Mouse (Mus musculus): Measurements from ENCODE around the gene Sc5d. TPM values are rescaled to one million over a fixed set of nuclear protein-coding genes. Genes with fewer than 3 reads are reported as not detected.

The Sc5d gene
- polyA plus RNA-seq (2015; fragmentation: Nextera tagmentation; extraction: Ambion mirVana) = 76.8 and 79.8 TPM in 2 replicates

- Histone ChIP-seq H3K36me3 (ENCODE audit: control insufficient read depth, insufficient read depth) (no peaks in the 10 kb centered on the region), H3K27ac (ENCODE audit: low read length) (peak within 1 kb of the TSS; percentile 92), H3K9ac (replicated peaks; ENCODE audit: low read depth, low read length) (peak within 1 kb of the TSS; percentile 89), H3K9me3 (ENCODE audit: control insufficient read depth, low read length) (no peaks in the 10 kb centered on the region), H3K27me3 (replicated peaks; ENCODE audit: control insufficient read depth, insufficient read depth, low read length) (no peaks in the 10 kb centered on the region), H3K4me3 (replicated peaks; ENCODE audit: low read length) (peak within 1 kb of the TSS; percentile 63), H3K4me1 (replicated peaks; ENCODE audit: control insufficient read depth, insufficient read depth, low read length) (peaks cover 27% of the 10 kb centered on the region), H3K4me2 (ENCODE audit: low read length) (peak within 1 kb of the TSS; percentile 50)
- ATAC-seq = peak; percentile 99
- WGBS = under 1% methylated on average over 48 of the region's 49 CpGs
These were observed at the start of gene Sc5d for GRCm38 (mm10) chr9:42264145-42264544. Gene Sc5d, minus strand, starts transcription at chr9:42264256.

DNA sequence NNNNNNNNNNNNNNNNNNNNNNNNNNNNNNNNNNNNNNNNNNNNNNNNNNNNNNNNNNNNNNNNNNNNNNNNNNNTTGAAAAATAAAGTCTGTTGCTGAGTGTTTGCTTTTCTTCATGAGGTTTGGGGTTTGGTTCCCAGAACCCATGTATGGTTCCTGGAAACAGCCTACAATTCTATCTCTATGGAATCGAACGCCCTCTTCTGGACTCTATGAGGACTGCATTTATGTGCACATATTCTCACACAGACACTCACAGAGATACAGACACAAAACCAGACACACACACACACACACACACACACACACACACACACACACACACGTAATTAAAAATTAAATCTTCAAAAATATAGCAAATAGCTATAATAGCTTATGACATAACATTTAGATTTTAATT lies 47.3 kb upstream of the Sc5d start:
- Histone ChIP-seq H3K9me3 (ENCODE audit: control insufficient read depth, low read length) (no peaks in the 10 kb centered on the region), H3K27me3 (replicated peaks; ENCODE audit: control insufficient read depth, insufficient read depth, low read length) (no peaks in the 10 kb centered on the region), H3K9ac (replicated peaks; ENCODE audit: low read depth, low read length) (no peak overlapping the region), H3K4me2 (ENCODE audit: low read length) (no peak overlapping the region), H3K4me3 (replicated peaks; ENCODE audit: low read length) (no peak overlapping the region), H3K27ac (ENCODE audit: low read length) (no peak overlapping the region), H3K36me3 (ENCODE audit: control insufficient read depth, insufficient read depth) (no peaks in the 10 kb centered on the region), H3K4me1 (replicated peaks; ENCODE audit: control insufficient read depth, insufficient read depth, low read length) (0 out of 2 replicates have a peak, but pooled peaks cover 2% of the 10 kb centered on the region)
- 91% methylated on average over 3 of the region's 3 CpGs for WGBS
- ATAC-seq = no peak

GRCm38 (mm10) chr9:42303894-42304293 lies 39.8 kb upstream of the Sc5d start:
- no peak for ATAC-seq
- Histone ChIP-seq H3K9me3 (ENCODE audit: control insufficient read depth, low read length) (no peaks in the 10 kb centered on the region), H3K4me1 (replicated peaks; ENCODE audit: control insufficient read depth, insufficient read depth, low read length) (0 out of 2 replicates have a peak, but pooled peaks cover 2% of the 10 kb centered on the region), H3K27ac (ENCODE audit: low read length) (no peak overlapping the region), H3K4me2 (ENCODE audit: low read length) (no peak overlapping the region), H3K9ac (replicated peaks; ENCODE audit: low read depth, low read length) (no peak overlapping the region), H3K36me3 (ENCODE audit: control insufficient read depth, insufficient read depth) (no peaks in the 10 kb centered on the region), H3K4me3 (replicated peaks; ENCODE audit: low read length) (no peak overlapping the region), H3K27me3 (replicated peaks; ENCODE audit: control insufficient read depth, insufficient read depth, low read length) (no peaks in the 10 kb centered on the region)
- WGBS = 92% methylated on average over 4 of the region's 4 CpGs

GRCm38 (mm10) chr9:42301082-42301633 lies 37.1 kb upstream of the Sc5d start:
- Histone ChIP-seq H3K9ac (replicated peaks; ENCODE audit: low read depth, low read length) (no peak overlapping the region), H3K4me2 (ENCODE audit: low read length) (no peak overlapping the region), H3K4me1 (replicated peaks; ENCODE audit: control insufficient read depth, insufficient read depth, low read length) (no peaks in the 10 kb centered on the region), H3K4me3 (replicated peaks; ENCODE audit: low read length) (no peak overlapping the region), H3K27ac (ENCODE audit: low read length) (no peak overlapping the region), H3K9me3 (ENCODE audit: control insufficient read depth, low read length) (no peaks in the 10 kb centered on the region), H3K27me3 (replicated peaks; ENCODE audit: control insufficient read depth, insufficient read depth, low read length) (no peaks in the 10 kb centered on the region), H3K36me3 (ENCODE audit: control insufficient read depth, insufficient read depth) (no peaks in the 10 kb centered on the region)
- whole genome bisulfite sequencing = 86% methylated on average over 6 of the region's 6 CpGs
- ATAC-seq = no peak

- ATAC-seq = no peak
- Histone ChIP-seq H3K9ac (replicated peaks; ENCODE audit: low read depth, low read length) (no peak overlapping the region), H3K27me3 (replicated peaks; ENCODE audit: control insufficient read depth, insufficient read depth, low read length) (no peaks in the 10 kb centered on the region), H3K9me3 (ENCODE audit: control insufficient read depth, low read length) (no peaks in the 10 kb centered on the region), H3K4me2 (ENCODE audit: low read length) (no peak overlapping the region), H3K36me3 (ENCODE audit: control insufficient read depth, insufficient read depth) (no peaks in the 10 kb centered on the region), H3K4me3 (replicated peaks; ENCODE audit: low read length) (no peak overlapping the region), H3K4me1 (replicated peaks; ENCODE audit: control insufficient read depth, insufficient read depth, low read length) (0 out of 2 replicates have a peak, but pooled peaks cover 3% of the 10 kb centered on the region), H3K27ac (ENCODE audit: low read length) (no peak overlapping the region)
- WGBS = 96% methylated on average over 10 of the region's 10 CpGs
These were observed 32.4 kb upstream of the Sc5d start for GRCm38 (mm10) chr9:42296297-42296922.

GRCm38 (mm10) chr9:42294131-42294530 lies 30.1 kb upstream of the Sc5d start:
- WGBS = 82% methylated on average over 2 of the region's 2 CpGs
- ATAC-seq = no peak
- no peak overlapping the region for H3K27ac ChIP-seq (ENCODE audit: low read length)
- no peaks in the 10 kb centered on the region for H3K27me3 ChIP-seq (replicated peaks; ENCODE audit: control insufficient read depth, insufficient read depth, low read length)
- no peaks in the 10 kb centered on the region for H3K36me3 ChIP-seq (ENCODE audit: control insufficient read depth, insufficient read depth)
- no peak overlapping the region for H3K4me2 ChIP-seq (ENCODE audit: low read length)
- H3K4me3 ChIP-seq (replicated peaks; ENCODE audit: low read length) = no peak overlapping the region
- no peaks in the 10 kb centered on the region for H3K9me3 ChIP-seq (ENCODE audit: control insufficient read depth, low read length)
- no peak overlapping the region for H3K9ac ChIP-seq (replicated peaks; ENCODE audit: low read depth, low read length)
- H3K4me1 ChIP-seq (replicated peaks; ENCODE audit: control insufficient read depth, insufficient read depth, low read length) = 0 out of 2 replicates have a peak, but pooled peaks cover 3% of the 10 kb centered on the region

DNA sequence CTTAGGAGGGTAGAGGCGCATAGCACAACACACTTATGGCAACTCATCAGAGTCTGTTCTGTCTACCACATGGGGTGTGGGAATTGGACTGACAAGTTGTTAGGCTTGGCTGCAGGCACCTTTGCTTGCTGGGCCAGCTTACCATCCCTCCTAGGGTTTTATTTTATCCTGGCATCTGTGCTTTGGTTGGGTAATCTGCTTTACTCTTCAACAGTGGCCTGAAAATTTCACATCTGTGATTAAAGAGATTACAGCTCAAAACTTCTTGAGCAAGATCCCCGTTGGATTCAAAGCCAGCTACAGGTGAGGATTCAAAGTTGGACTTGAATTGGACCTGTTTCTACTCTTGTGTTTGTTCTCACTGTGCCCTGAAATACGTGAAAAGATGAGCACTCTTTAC lies 29.5 kb upstream of the Sc5d start:
- 69% methylated on average over 3 of the region's 3 CpGs for WGBS
- Histone ChIP-seq H3K4me2 (ENCODE audit: low read length) (no peak overlapping the region), H3K27ac (ENCODE audit: low read length) (no peak overlapping the region), H3K9me3 (ENCODE audit: control insufficient read depth, low read length) (no peaks in the 10 kb centered on the region), H3K9ac (replicated peaks; ENCODE audit: low read depth, low read length) (no peak overlapping the region), H3K36me3 (ENCODE audit: control insufficient read depth, insufficient read depth) (no peaks in the 10 kb centered on the region), H3K4me3 (replicated peaks; ENCODE audit: low read length) (no peak overlapping the region), H3K27me3 (replicated peaks; ENCODE audit: control insufficient read depth, insufficient read depth, low read length) (no peaks in the 10 kb centered on the region), H3K4me1 (replicated peaks; ENCODE audit: control insufficient read depth, insufficient read depth, low read length) (0 out of 2 replicates have a peak, but pooled peaks cover 3% of the 10 kb centered on the region)
- ATAC-seq = no peak

DNA sequence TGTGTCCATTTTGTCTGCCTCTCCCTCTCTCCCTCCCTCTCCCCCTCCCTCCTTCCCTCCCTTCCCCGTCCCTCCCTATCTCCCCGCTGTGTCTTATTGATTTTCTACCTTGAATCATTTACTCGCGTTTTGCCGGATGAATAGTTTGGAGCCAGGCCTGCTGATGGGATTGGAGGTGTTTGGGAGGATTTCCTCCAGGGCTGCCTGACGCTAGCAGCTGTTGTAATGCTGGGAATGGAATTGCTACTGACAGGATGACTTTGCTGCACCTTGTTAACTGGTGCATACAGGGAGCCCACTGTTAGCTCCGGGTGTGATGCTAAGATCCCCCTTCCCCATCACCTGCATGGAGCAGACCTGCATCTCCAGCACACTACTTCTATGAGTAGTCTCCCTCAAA lies 29.0 kb upstream of the Sc5d start:
- Histone ChIP-seq H3K4me1 (replicated peaks; ENCODE audit: control insufficient read depth, insufficient read depth, low read length) (0 out of 2 replicates have a peak, but pooled peaks cover 3% of the 10 kb centered on the region), H3K27me3 (replicated peaks; ENCODE audit: control insufficient read depth, insufficient read depth, low read length) (no peaks in the 10 kb centered on the region), H3K9ac (replicated peaks; ENCODE audit: low read depth, low read length) (no peak overlapping the region), H3K9me3 (ENCODE audit: control insufficient read depth, low read length) (no peaks in the 10 kb centered on the region), H3K36me3 (ENCODE audit: control insufficient read depth, insufficient read depth) (no peaks in the 10 kb centered on the region), H3K4me2 (ENCODE audit: low read length) (no peak overlapping the region), H3K27ac (ENCODE audit: low read length) (no peak overlapping the region), H3K4me3 (replicated peaks; ENCODE audit: low read length) (no peak overlapping the region)
- no peak for ATAC-seq
- WGBS = 12% methylated on average over 7 of the region's 7 CpGs

- WGBS = 73% methylated on average over 4 of the region's 4 CpGs
These were observed 15.6 kb upstream of the Sc5d start for GRCm38 (mm10) chr9:42279676-42280075.

More at GRCm38 (mm10) chr9:42279676-42280075, 15.6 kb upstream of the Sc5d start:
- no peaks in the 10 kb centered on the region for H3K4me1 ChIP-seq (replicated peaks; ENCODE audit: control insufficient read depth, insufficient read depth, low read length)
- no peak overlapping the region for H3K4me3 ChIP-seq (replicated peaks; ENCODE audit: low read length)
- ATAC-seq = no peak
- H3K27me3 ChIP-seq (replicated peaks; ENCODE audit: control insufficient read depth, insufficient read depth, low read length) = 0 out of 2 replicates have a peak, but pooled peaks cover 2% of the 10 kb centered on the region
- no peaks in the 10 kb centered on the region for H3K36me3 ChIP-seq (ENCODE audit: control insufficient read depth, insufficient read depth)
- no peak overlapping the region for H3K9ac ChIP-seq (replicated peaks; ENCODE audit: low read depth, low read length)
- no peak overlapping the region for H3K4me2 ChIP-seq (ENCODE audit: low read length)
- no peaks in the 10 kb centered on the region for H3K9me3 ChIP-seq (ENCODE audit: control insufficient read depth, low read length)
- H3K27ac ChIP-seq (ENCODE audit: low read length) = no peak overlapping the region
